Mouse (Mus musculus): ENCODE results near the gene Olfr1411.

Olfr1411 gene

DNA sequence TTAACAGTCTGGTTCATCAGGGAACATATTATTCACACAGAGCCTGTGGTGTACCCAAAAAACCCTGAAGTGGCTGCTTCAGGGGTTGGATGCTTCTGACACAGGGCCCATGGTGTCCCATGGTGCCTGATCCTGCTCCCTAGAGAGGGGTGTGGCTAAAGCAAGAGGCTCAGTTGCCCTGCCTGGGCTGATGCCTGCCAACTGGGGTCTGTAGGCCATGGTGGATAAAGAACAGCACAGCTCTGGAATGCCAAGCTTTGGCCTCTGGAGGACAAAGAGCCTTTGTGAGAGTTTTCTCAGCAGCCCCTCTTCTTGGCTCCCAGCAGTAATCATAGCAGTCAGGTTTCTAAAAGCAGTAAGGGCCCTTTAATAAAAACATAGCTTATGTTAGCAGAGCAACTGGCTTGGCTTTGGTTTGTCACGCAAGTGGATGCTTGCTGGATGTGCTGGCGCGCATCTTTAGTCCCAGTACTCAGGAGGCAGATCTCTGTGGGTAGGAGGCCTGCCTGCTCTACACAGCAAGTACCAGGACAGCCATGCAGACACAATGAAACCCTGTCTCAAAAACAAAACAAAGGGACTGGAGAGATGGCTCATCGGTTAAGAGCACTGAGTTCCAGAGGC lies 40.9 kb downstream of the Olfr1411 start:
- no peaks in the 10 kb centered on the region for H3K27me3 ChIP-seq (ENCODE audit: insufficient read depth, low read length)
- H3K9me3 ChIP-seq (ENCODE audit: low read length) = no peaks in the 10 kb centered on the region
- H3K4me3 ChIP-seq (replicated peaks; ENCODE audit: low read length) = no peak overlapping the region
- peaks cover 23% of the 10 kb centered on the region for H3K4me1 ChIP-seq (replicated peaks; ENCODE audit: low read depth, low read length)
- peaks cover 45% of the 10 kb centered on the region for H3K36me3 ChIP-seq (ENCODE audit: insufficient read depth, low read length)
- TF ChIP-seq CTCF (conservative IDR thresholded peaks at IDR 0.05; ENCODE audit: low read length) (no peak), NANOG (IDR thresholded peaks at IDR 0.05; ENCODE audit: borderline replicate concordance, low read length) (no peak), POU5F1 (IDR thresholded peaks at IDR 0.05; ENCODE audit: borderline replicate concordance, low read length) (no peak)

DNA sequence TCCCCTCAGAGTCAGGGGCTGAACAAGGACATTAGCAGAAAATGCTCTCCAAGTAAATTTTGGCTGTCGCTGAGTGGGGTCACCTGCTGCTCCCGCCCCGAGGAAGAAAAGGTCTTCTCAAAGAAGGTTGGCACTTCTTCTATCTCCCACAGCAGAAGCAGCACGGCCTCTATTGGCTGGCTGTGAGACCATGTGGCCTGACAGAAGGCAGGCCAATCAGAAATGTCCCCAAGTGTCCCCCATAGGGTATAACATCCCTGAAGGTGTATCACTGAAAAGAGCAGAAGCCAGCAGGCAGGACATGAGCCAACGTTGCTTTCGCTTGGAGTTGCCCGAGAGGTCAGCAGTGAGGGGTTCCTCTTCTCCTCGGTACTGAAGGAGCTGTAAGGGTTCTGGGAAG lies 41.8 kb downstream of the Olfr1411 start:
- Histone ChIP-seq H3K27me3 (ENCODE audit: insufficient read depth, low read length) (no peaks in the 10 kb centered on the region), H3K4me3 (replicated peaks; ENCODE audit: low read length) (no peak overlapping the region), H3K9me3 (ENCODE audit: low read length) (no peaks in the 10 kb centered on the region), H3K36me3 (ENCODE audit: insufficient read depth, low read length) (peaks cover 45% of the 10 kb centered on the region), H3K4me1 (replicated peaks; ENCODE audit: low read depth, low read length) (peaks cover 33% of the 10 kb centered on the region)
- TF ChIP-seq NANOG (IDR thresholded peaks at IDR 0.05; ENCODE audit: borderline replicate concordance, low read length) (no peak), POU5F1 (IDR thresholded peaks at IDR 0.05; ENCODE audit: borderline replicate concordance, low read length) (no peak), CTCF (conservative IDR thresholded peaks at IDR 0.05; ENCODE audit: low read length) (no peak)

DNA sequence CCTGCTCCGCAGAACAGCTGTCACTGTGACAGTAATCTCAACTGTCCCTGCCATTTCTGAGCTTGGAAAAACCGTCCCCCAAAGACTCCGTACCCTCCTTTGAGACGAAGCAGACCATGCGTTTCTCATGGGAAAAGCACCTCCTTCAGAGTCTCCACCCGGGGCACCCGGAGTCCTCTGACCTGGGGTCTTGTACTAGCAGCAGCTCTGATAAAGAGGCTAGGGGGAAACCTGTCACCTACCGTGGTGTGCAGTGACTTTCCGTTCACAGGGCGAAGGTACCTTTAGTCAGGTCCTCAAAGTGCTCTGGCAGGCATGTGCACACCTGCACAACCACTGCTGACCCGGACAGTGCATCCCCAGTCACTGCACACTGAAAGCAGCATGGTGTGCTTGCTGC lies 42.5 kb downstream of the Olfr1411 start:
- TF ChIP-seq POU5F1 (IDR thresholded peaks at IDR 0.05; ENCODE audit: borderline replicate concordance, low read length) (no peak), CTCF (conservative IDR thresholded peaks at IDR 0.05; ENCODE audit: low read length) (no peak)
- H3K4me3 ChIP-seq (replicated peaks; ENCODE audit: low read length) = no peak overlapping the region
- no peaks in the 10 kb centered on the region for H3K27me3 ChIP-seq (ENCODE audit: insufficient read depth, low read length)
- no peaks in the 10 kb centered on the region for H3K9me3 ChIP-seq (ENCODE audit: low read length)
- peaks cover 45% of the 10 kb centered on the region for H3K36me3 ChIP-seq (ENCODE audit: insufficient read depth, low read length)
- H3K4me1 ChIP-seq (replicated peaks; ENCODE audit: low read depth, low read length) = peaks cover 37% of the 10 kb centered on the region

DNA sequence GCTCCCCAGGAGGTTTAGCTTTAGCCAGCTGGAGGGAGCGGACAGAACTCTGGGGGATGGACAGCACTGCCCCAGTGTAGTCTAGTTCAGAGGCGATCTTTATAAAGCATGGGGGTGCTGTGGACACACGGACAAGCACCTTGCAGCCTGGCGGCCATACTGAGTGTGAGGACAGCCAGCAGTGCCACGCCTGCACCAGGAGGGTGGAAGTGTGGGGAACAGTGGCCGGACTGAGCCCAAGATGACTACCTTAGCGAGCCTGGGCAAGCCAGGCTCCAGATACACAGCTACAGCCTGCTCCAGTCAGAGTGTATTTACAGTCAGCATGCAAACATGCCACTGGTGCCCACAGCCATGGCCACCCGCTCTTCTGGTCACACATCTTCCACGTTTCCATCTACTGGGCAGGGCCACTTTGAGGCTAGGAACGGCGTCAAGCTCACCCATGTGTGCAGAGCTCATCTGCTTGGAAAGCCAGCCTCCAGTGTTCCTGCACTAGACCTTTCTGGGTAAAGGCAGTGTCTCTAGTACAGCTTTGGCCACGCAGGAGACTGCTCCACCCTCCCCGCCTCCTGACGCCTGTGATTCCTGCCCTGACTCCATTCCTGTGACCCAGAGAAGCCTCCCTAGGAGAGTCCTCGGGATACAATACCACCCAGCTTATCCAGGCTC lies 43.4 kb downstream of the Olfr1411 start:
- H3K36me3 ChIP-seq (ENCODE audit: insufficient read depth, low read length) = peaks cover 45% of the 10 kb centered on the region
- TF ChIP-seq CTCF (conservative IDR thresholded peaks at IDR 0.05; ENCODE audit: low read length) (no peak), NANOG (IDR thresholded peaks at IDR 0.05; ENCODE audit: borderline replicate concordance, low read length) (no peak), POU5F1 (IDR thresholded peaks at IDR 0.05; ENCODE audit: borderline replicate concordance, low read length) (no peak)
- no peaks in the 10 kb centered on the region for H3K27me3 ChIP-seq (ENCODE audit: insufficient read depth, low read length)
- H3K4me3 ChIP-seq (replicated peaks; ENCODE audit: low read length) = no peak overlapping the region
- peaks cover 43% of the 10 kb centered on the region for H3K4me1 ChIP-seq (replicated peaks; ENCODE audit: low read depth, low read length)
- H3K9me3 ChIP-seq (ENCODE audit: low read length) = no peaks in the 10 kb centered on the region

DNA sequence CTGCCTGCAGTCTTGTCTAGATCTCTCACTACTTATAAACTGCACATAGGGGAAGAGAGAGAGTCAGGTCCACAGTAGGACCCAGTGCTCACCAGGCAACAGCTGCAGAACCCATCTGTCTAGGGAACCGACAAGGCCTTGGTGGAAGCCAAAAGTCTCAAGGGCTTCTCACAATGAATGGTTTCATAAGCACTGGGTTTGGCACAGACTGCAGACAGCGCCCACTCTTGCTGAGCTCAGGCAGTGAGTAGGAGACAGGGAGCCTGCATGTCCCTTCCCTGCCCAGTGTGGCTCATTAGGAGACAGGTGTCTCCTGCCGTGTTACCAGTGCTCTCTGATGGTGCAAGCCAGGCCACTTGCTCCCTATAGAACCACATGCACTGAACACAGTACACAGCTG lies 44.0 kb downstream of the Olfr1411 start:
- H3K4me3 ChIP-seq (replicated peaks; ENCODE audit: low read length) = no peak overlapping the region
- H3K9me3 ChIP-seq (ENCODE audit: low read length) = no peaks in the 10 kb centered on the region
- H3K4me1 ChIP-seq (replicated peaks; ENCODE audit: low read depth, low read length) = peaks cover 43% of the 10 kb centered on the region
- H3K27me3 ChIP-seq (ENCODE audit: insufficient read depth, low read length) = no peaks in the 10 kb centered on the region
- peaks cover 45% of the 10 kb centered on the region for H3K36me3 ChIP-seq (ENCODE audit: insufficient read depth, low read length)
- no peak for TF ChIP-seq POU5F1 (IDR thresholded peaks at IDR 0.05; ENCODE audit: borderline replicate concordance, low read length)
- TF ChIP-seq NANOG (IDR thresholded peaks at IDR 0.05; ENCODE audit: borderline replicate concordance, low read length) = no peak
- no peak for TF ChIP-seq CTCF (conservative IDR thresholded peaks at IDR 0.05; ENCODE audit: low read length)

- H3K4me3 ChIP-seq (replicated peaks; ENCODE audit: low read length) = no peak overlapping the region
- no peaks in the 10 kb centered on the region for H3K27me3 ChIP-seq (ENCODE audit: insufficient read depth, low read length)
- H3K36me3 ChIP-seq (ENCODE audit: insufficient read depth, low read length) = peaks cover 45% of the 10 kb centered on the region
- no peaks in the 10 kb centered on the region for H3K9me3 ChIP-seq (ENCODE audit: low read length)
- TF ChIP-seq POU5F1 (IDR thresholded peaks at IDR 0.05; ENCODE audit: borderline replicate concordance, low read length) = no peak
- H3K4me1 ChIP-seq (replicated peaks; ENCODE audit: low read depth, low read length) = peaks cover 43% of the 10 kb centered on the region
Measured at GRCm38 (mm10) chr1:92638736-92639135, 44.5 kb downstream of the Olfr1411 start.

GRCm38 (mm10) chr1:92640393-92640792 lies 46.2 kb downstream of the Olfr1411 start:
- H3K36me3 ChIP-seq (ENCODE audit: insufficient read depth, low read length) = peaks cover 45% of the 10 kb centered on the region
- peaks cover 4% of the 10 kb centered on the region for H3K27me3 ChIP-seq (ENCODE audit: insufficient read depth, low read length)
- H3K9me3 ChIP-seq (ENCODE audit: low read length) = no peaks in the 10 kb centered on the region
- peak overlapping the region; percentile 92; the same call in 1 of the 2 replicates for H3K4me3 ChIP-seq (replicated peaks; ENCODE audit: low read length)
- TF ChIP-seq CTCF (conservative IDR thresholded peaks at IDR 0.05; ENCODE audit: low read length) = no peak
- TF ChIP-seq NANOG (IDR thresholded peaks at IDR 0.05; ENCODE audit: borderline replicate concordance, low read length) = no peak
- TF ChIP-seq POU5F1 (IDR thresholded peaks at IDR 0.05; ENCODE audit: borderline replicate concordance, low read length) = no peak
- peaks cover 37% of the 10 kb centered on the region for H3K4me1 ChIP-seq (replicated peaks; ENCODE audit: low read depth, low read length)

- no peaks in the 10 kb centered on the region for H3K9me3 ChIP-seq (ENCODE audit: low read length)
- H3K27me3 ChIP-seq (ENCODE audit: insufficient read depth, low read length) = peaks cover 15% of the 10 kb centered on the region
- peak within 1 kb of the TSS; percentile 92 for H3K4me3 ChIP-seq (replicated peaks; ENCODE audit: low read length)
- peaks cover 37% of the 10 kb centered on the region for H3K4me1 ChIP-seq (replicated peaks; ENCODE audit: low read depth, low read length)
- peaks cover 34% of the 10 kb centered on the region for H3K36me3 ChIP-seq (ENCODE audit: insufficient read depth, low read length)
- no peak for TF ChIP-seq NANOG (IDR thresholded peaks at IDR 0.05; ENCODE audit: borderline replicate concordance, low read length)
- no peak for TF ChIP-seq POU5F1 (IDR thresholded peaks at IDR 0.05; ENCODE audit: borderline replicate concordance, low read length)
- no peak for TF ChIP-seq CTCF (conservative IDR thresholded peaks at IDR 0.05; ENCODE audit: low read length)
Measured at GRCm38 (mm10) chr1:92641514-92642272, 47.5 kb downstream of the Olfr1411 start, which contains the start of gene Cops9. TSS of gene Cops9 (minus strand) at chr1:92641985.

Measured in E14TG2a.4 (cell line).